Mouse (Mus musculus) embryonic facial prominence, embryonic 13.5 days (tissue): ENCODE results near the gene Calml3. TPM values are rescaled to one million over a fixed set of nuclear protein-coding genes. Genes with fewer than 3 reads are reported as not detected.

Experiments used
- ATAC-seq: fragments of 200-750 bp; cut with Nextera tagmentation; 2 replicates; pipeline ENCODE4 v1.8.0; 2017; ENCODE audit warnings: low read depth; ENCODE audit not compliant: insufficient number of reproducible peaks, insufficient read depth, low FRiP score, low TSS enrichment
- H3K27ac ChIP-seq: fragments of 300-500 bp; sonication (generic); 2 replicates; pipeline ENCODE4 v1.5.1; 2015; ENCODE audit warnings: moderate library complexity, mild to moderate bottlenecking, inconsistent platforms
- H3K27me3 ChIP-seq: fragments of 300-500 bp; sonication (generic); 2 replicates; pipeline ENCODE4 v1.6.1; 2015; ENCODE audit warnings: mild to moderate bottlenecking, inconsistent platforms
- H3K36me3 ChIP-seq: fragments of 300-500 bp; sonication (generic); 2 replicates; pipeline ENCODE4 v1.6.1; 2015; ENCODE audit warnings: mild to moderate bottlenecking, inconsistent platforms
- H3K4me1 ChIP-seq: fragments of 300-500 bp; sonication (generic); 2 replicates; pipeline ENCODE4 v1.6.1; 2015; ENCODE audit warnings: inconsistent platforms
- H3K4me2 ChIP-seq: fragments of 300-500 bp; sonication (generic); 2 replicates; pipeline ENCODE4 v1.6.1; 2015; ENCODE audit warnings: moderate library complexity, mild to moderate bottlenecking, inconsistent platforms
- H3K4me3 ChIP-seq: fragments of 300-500 bp; sonication (generic); 2 replicates; pipeline ENCODE4 v1.5.1; 2015; ENCODE audit warnings: mild to moderate bottlenecking, inconsistent platforms
- H3K9ac ChIP-seq: fragments of 300-500 bp; sonication (generic); 2 replicates; pipeline ENCODE4 v1.6.1; 2015; ENCODE audit warnings: mild to moderate bottlenecking, inconsistent platforms
- H3K9me3 ChIP-seq: fragments of 300-500 bp; sonication (generic); 2 replicates; pipeline ENCODE4 v1.6.1; 2016; ENCODE audit warnings: inconsistent platforms
- WGBS: fragments of 180-500 bp; shearing (Covaris S2); methylation state at CpG from one replicate; pipeline ENCODE4 v1.1.7; 2015; ENCODE audit warnings: mixed read lengths; 5-methylcytosine and 5-hydroxymethylcytosine counted together
- polyA plus RNA-seq: library from polyadenylated mRNA; unstranded; fragments of >200 nt; fragmentation: Nextera tagmentation; extraction: Ambion mirVana; gene quantifications from 2 replicates; pipeline ENCODE4 v1.2.1, GENCODE M21; 2015

Calml3 gene
- polyA plus RNA-seq, 1 experiment from 2014 or later = 3.3 TPM

GRCm38 (mm10) chr13:3807131-3807827 is 3.2 kb upstream of the Calml3 start:
- 0 out of 2 replicates have a peak, but pooled peaks have one; percentile 37 for ATAC-seq
- Histone ChIP-seq H3K4me2 (no peak overlapping the region), H3K9ac (no peak overlapping the region), H3K27me3 (no peaks in the 10 kb centered on the region), H3K4me3 (no peak overlapping the region), H3K36me3 (no peaks in the 10 kb centered on the region), H3K9me3 (no peaks in the 10 kb centered on the region), H3K27ac (peak overlapping the region; percentile 56; the same call in 1 of the 2 replicates), H3K4me1 (0 out of 2 replicates have a peak, but pooled peaks cover 8% of the 10 kb centered on the region)
- 47% methylated on average over 7 of the region's 7 CpGs for WGBS

GRCm38 (mm10) chr13:3805638-3806037 is 1.5 kb upstream of the Calml3 start:
- H3K4me2 ChIP-seq = no peak overlapping the region
- H3K27ac ChIP-seq = no peak overlapping the region
- H3K9me3 ChIP-seq = no peaks in the 10 kb centered on the region

DNA sequence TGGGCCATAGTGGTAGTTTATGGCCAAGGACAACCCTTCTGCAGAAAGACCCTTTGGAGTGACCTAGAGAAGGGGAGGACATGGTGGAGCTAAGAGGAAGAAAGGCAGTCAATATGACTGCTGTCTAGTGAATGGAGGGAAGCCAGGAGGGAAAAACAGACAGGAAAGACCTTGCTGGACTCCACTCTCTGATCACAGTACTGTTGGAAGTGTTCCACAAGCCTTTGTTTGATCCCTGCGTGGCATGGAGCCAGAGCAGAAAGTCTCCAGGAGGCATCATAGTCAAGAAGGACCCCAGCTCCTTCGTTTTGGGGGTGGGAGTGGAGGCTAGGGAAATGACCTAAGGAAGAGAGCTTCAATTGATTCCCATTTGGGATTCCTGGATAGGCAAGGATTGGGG is 1.0 kb upstream of the Calml3 start:
- 71% methylated on average over 2 of the region's 2 CpGs for WGBS
- Histone ChIP-seq H3K4me2 (no peak overlapping the region), H3K27me3 (no peaks in the 10 kb centered on the region), H3K4me1 (0 out of 2 replicates have a peak, but pooled peaks cover 8% of the 10 kb centered on the region), H3K27ac (no peak overlapping the region), H3K36me3 (no peaks in the 10 kb centered on the region), H3K4me3 (no peak overlapping the region), H3K9ac (no peak overlapping the region), H3K9me3 (no peaks in the 10 kb centered on the region)
- ATAC-seq = no peak

More at GRCm38 (mm10) chr13:3805638-3806037, 1.5 kb upstream of the Calml3 start:
- Histone ChIP-seq H3K4me3 (no peak overlapping the region), H3K9ac (no peak overlapping the region), H3K27me3 (no peaks in the 10 kb centered on the region), H3K36me3 (no peaks in the 10 kb centered on the region), H3K4me1 (0 out of 2 replicates have a peak, but pooled peaks cover 8% of the 10 kb centered on the region)
- ATAC-seq = no peak
- 81% methylated on average over 5 of the region's 5 CpGs for WGBS

DNA sequence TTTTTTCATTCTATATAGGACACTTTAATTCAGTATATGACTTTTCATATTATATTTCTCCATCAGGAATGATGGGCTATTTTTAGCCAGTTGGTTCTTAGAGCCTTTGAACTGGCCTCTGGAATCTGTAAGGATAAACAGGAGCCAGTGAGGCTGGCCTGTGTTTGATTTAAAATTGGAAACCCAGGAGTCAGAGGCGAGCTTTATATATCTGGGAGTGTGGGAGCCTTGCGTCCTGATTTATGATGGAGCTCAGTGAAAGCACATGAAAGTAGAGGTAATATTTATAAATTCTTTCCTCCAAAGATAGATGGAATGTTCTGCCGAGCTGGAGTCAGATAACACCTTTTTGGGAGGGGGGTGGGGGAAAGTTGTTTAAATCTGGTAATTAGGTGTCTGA is 4.7 kb downstream of the Calml3 start:
- 32% methylated on average over 3 of the region's 3 CpGs for WGBS
- Histone ChIP-seq H3K9me3 (no peaks in the 10 kb centered on the region), H3K9ac (no peak overlapping the region), H3K4me2 (no peak overlapping the region), H3K4me1 (peaks cover 7% of the 10 kb centered on the region; the same call in 1 of the 2 replicates), H3K27ac (no peak overlapping the region; the same call in 1 of the 2 replicates), H3K27me3 (no peaks in the 10 kb centered on the region), H3K4me3 (no peak overlapping the region), H3K36me3 (no peaks in the 10 kb centered on the region)
- no peak for ATAC-seq

DNA sequence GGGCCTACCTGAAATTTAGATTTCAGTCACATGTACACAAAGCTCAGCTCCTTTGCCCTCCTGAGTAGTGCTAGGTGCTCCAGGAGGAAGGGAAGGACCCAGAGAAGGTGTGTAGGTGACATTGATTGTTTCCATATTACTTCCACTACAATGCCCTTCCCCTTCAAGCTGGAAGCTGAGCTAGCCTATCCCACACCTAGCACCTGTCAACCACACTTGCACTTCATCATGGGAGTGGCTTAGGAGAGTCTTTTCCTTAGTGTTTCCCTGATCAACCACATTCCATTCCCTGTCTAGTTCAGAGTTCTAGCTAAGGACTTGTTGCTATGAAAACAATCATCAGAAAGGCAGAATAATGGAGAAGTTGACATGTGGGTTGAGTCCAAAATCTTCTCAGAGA is 5.4 kb downstream of the Calml3 start:
- H3K9me3 ChIP-seq = no peaks in the 10 kb centered on the region
- H3K36me3 ChIP-seq = no peaks in the 10 kb centered on the region
- H3K4me2 ChIP-seq = no peak overlapping the region
- H3K4me1 ChIP-seq = peaks cover 4% of the 10 kb centered on the region; the same call in 1 of the 2 replicates
- H3K27me3 ChIP-seq = no peaks in the 10 kb centered on the region
- ATAC-seq = no peak
- H3K27ac ChIP-seq = no peak overlapping the region
- no peak overlapping the region for H3K4me3 ChIP-seq
- no peak overlapping the region for H3K9ac ChIP-seq

DNA sequence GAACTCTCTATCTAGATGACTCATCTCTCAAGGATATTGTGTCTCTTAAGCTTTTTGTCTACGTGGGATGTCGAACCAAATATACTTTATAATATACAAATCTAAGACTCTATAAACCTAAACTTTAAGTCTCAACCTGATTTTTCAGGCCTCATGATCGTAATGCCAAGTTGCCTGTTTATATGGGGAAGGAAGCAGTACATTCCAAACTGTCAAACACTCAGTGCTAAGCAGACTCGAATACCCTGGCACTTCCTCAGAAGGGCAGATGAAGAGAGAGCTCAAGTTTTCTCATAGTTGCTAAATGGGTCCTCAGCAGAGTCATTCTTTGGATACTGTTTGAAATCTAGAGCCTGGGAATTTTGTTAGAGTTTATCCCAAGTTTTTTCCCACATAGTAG is 7.5 kb downstream of the Calml3 start:
- ATAC-seq = no peak
- no peak overlapping the region for H3K27ac ChIP-seq

GRCm38 (mm10) chr13:3789531-3789930 is 14.6 kb downstream of the Calml3 start:
- no peaks in the 10 kb centered on the region for H3K9me3 ChIP-seq
- no peak for ATAC-seq
- H3K27me3 ChIP-seq = no peaks in the 10 kb centered on the region
- WGBS = 53% methylated on average over 2 of the region's 2 CpGs
- no peaks in the 10 kb centered on the region for H3K36me3 ChIP-seq
- H3K4me2 ChIP-seq = no peak overlapping the region
- H3K27ac ChIP-seq = no peak overlapping the region
- no peak overlapping the region for H3K9ac ChIP-seq
- peaks cover 11% of the 10 kb centered on the region; the same call in 1 of the 2 replicates for H3K4me1 ChIP-seq
- H3K4me3 ChIP-seq = no peak overlapping the region

More for the DNA sequence above, 7.5 kb downstream of the Calml3 start:
- Histone ChIP-seq H3K4me2 (no peak overlapping the region), H3K27me3 (no peaks in the 10 kb centered on the region), H3K4me1 (peaks cover 11% of the 10 kb centered on the region; the same call in 1 of the 2 replicates), H3K9me3 (no peaks in the 10 kb centered on the region), H3K36me3 (no peaks in the 10 kb centered on the region), H3K9ac (no peak overlapping the region), H3K4me3 (no peak overlapping the region)
- 84% methylated on average over 4 of the region's 4 CpGs for WGBS

DNA sequence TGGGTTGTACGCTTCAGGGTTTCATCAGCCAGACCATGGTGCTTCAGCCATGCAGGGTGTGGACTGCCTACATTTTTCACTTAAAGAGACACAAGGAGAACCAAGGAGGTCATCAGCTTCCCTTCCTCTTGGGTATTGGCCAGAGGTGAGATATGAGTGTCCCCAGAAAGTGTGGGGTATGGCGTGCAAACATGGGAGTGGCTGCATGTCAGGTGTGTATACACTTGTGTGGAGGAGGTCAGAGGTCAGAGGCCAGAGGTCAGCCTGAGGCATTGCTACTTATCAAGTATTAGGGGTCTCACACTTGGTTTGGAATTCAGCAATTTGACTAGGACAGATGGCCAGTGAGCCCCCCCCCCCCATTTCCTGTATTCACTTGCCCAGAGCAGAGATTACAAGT is 15.5 kb downstream of the Calml3 start:
- Histone ChIP-seq H3K4me2 (no peak overlapping the region), H3K9ac (no peak overlapping the region), H3K36me3 (no peaks in the 10 kb centered on the region), H3K27me3 (no peaks in the 10 kb centered on the region), H3K4me3 (no peak overlapping the region), H3K4me1 (peaks cover 11% of the 10 kb centered on the region; the same call in 1 of the 2 replicates), H3K9me3 (no peaks in the 10 kb centered on the region), H3K27ac (no peak overlapping the region)
- 79% methylated on average over 2 of the region's 2 CpGs for WGBS
- ATAC-seq = no peak

- Histone ChIP-seq H3K4me3 (no peak overlapping the region), H3K36me3 (no peaks in the 10 kb centered on the region), H3K9ac (no peak overlapping the region), H3K27ac (no peak overlapping the region), H3K27me3 (no peaks in the 10 kb centered on the region), H3K4me1 (peaks cover 11% of the 10 kb centered on the region; the same call in 1 of the 2 replicates), H3K4me2 (no peak overlapping the region), H3K9me3 (no peaks in the 10 kb centered on the region)
- no peak for ATAC-seq
- 91% methylated on average over 3 of the region's 3 CpGs for WGBS
Measured at GRCm38 (mm10) chr13:3787644-3788043, 16.5 kb downstream of the Calml3 start.

DNA sequence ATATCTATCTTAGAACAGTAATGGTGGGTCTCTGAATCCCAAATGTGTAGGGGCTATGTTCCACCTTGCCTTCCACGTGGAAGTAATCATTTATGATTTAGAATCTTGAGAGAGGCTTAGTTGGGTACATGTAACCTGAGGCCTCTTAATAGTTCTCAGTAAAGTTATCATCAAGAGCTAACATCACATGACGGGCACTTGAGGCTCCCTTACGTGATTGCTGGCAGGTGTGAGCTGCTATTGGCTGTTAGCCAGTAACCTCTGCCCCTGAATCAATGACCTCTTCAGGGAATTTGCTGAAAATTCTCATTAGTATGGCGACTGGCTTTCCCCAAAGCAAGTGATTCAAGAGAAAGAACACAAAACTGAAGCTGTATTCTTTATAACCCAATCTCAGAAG is 17.0 kb downstream of the Calml3 start:
- 36% methylated on average over 4 of the region's 4 CpGs for WGBS
- H3K9ac ChIP-seq = no peak overlapping the region
- no peaks in the 10 kb centered on the region for H3K9me3 ChIP-seq
- no peak overlapping the region for H3K27ac ChIP-seq
- ATAC-seq = no peak
- no peak overlapping the region for H3K4me3 ChIP-seq
- no peaks in the 10 kb centered on the region for H3K27me3 ChIP-seq
- peaks cover 6% of the 10 kb centered on the region; the same call in 1 of the 2 replicates for H3K4me1 ChIP-seq
- no peak overlapping the region for H3K4me2 ChIP-seq
- no peaks in the 10 kb centered on the region for H3K36me3 ChIP-seq

- Histone ChIP-seq H3K4me3 (no peak overlapping the region), H3K9me3 (no peaks in the 10 kb centered on the region), H3K4me1 (0 out of 2 replicates have a peak, but pooled peaks cover 4% of the 10 kb centered on the region), H3K27me3 (no peaks in the 10 kb centered on the region), H3K9ac (no peak overlapping the region), H3K36me3 (no peaks in the 10 kb centered on the region), H3K27ac (no peak overlapping the region), H3K4me2 (no peak overlapping the region)
- ATAC-seq = no peak
- WGBS = 81% methylated on average over 2 of the region's 2 CpGs
Measured at GRCm38 (mm10) chr13:3783621-3784020, 20.5 kb downstream of the Calml3 start.

DNA sequence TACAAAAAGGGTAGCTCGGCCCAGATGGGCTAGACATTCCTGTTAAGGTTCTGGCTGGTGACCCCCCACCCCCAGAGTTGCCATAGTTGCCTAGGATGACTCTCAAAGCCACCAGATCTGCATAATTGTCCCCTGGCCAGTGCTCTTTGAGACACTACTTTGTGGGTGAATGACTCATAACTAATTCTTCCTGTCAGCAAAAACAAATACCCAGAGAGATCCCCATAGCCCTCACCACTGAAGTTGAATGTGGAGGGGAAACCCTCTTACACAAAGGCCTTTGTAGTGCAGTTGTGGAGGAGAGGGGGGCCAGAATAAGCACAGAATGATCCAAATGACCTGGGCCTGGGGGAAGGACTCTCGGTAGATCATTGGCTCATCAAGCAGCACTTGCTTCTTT is 21.6 kb downstream of the Calml3 start:
- Histone ChIP-seq H3K9ac (no peak overlapping the region), H3K4me3 (no peak overlapping the region), H3K9me3 (no peaks in the 10 kb centered on the region), H3K4me2 (no peak overlapping the region), H3K27ac (peak overlapping the region; percentile 51; the same call in 1 of the 2 replicates), H3K4me1 (0 out of 2 replicates have a peak, but pooled peaks cover 4% of the 10 kb centered on the region), H3K36me3 (no peaks in the 10 kb centered on the region), H3K27me3 (no peaks in the 10 kb centered on the region)
- WGBS = 30% methylated on average over 2 of the region's 2 CpGs
- no peak for ATAC-seq
